In the genomic region with DNA sequence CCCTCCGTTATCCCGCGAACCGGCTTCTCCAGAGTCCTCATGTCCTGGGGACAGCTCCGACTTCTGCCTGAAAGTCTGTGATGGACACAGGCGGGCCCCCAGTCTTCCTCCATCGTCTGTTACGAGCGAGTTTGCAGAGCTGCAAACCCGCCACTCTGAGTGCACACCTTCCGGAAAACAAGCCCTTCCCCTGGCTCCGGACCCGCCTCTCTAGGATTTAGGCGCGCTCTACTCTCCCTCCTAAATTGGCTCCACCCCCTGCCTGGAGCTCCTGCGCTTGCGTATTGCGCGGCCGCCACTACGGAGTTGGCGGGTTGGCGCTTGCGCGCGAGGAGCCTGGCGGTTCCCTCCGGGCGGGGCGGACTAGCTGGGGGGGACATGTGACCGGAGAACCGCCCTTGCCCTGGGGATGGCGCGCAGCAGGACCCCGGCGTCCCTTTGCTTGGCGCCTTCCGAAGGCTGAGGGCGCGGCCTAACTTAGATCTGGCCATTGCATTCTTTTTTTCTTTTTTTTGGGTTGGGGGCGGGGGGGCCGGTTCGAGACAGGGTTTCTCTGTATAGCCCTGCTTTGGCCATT, we compare ENCODE assay signal across 8 mouse cellular contexts. TPM values are rescaled to one million over a fixed set of nuclear protein-coding genes. Genes with fewer than 3 reads are reported as not detected.
DNase-seq lines count a peak whose midpoint lies in the region; ATAC-seq and TF ChIP-seq lines count a peak whose summit lies in the region.

No protein-coding gene starts in this region.

- peaks cover 8% of the 10 kb centered on the region for H3K4me1 ChIP-seq in heart, embryonic 10.5 days
- peaks cover 9% of the 10 kb centered on the region for H3K4me1 ChIP-seq in kidney, embryonic 14.5 days (ENCODE audit: control insufficient read depth, insufficient read depth, low read length)
- peaks cover 21% of the 10 kb centered on the region for H3K4me1 ChIP-seq in limb, embryonic 15.5 days
- peaks cover 4% of the 10 kb centered on the region; the same call in 1 of the 2 replicates for H3K4me1 ChIP-seq in midbrain, postnatal 0 days (ENCODE audit: insufficient read depth, low read length)

- TF ChIP-seq POLR2A in brain, embryonic 14.5 days (IDR thresholded peaks at IDR 0.05; ENCODE audit: borderline replicate concordance, extremely low read depth, insufficient read depth, insufficient read length, poor library complexity, severe bottlenecking) = peak; percentile 66; the same call in 1 of the 2 replicates

- peak overlapping the region; percentile 95 for H3K27ac ChIP-seq in heart, embryonic 10.5 days
- H3K27ac ChIP-seq in kidney, embryonic 14.5 days (ENCODE audit: low read depth, low read length) = peak overlapping the region; percentile 88
- H3K27ac ChIP-seq in limb, embryonic 15.5 days = peak overlapping the region; percentile 92
- peak overlapping the region; percentile 81 for H3K27ac ChIP-seq in midbrain, postnatal 0 days (ENCODE audit: low read depth, low read length)

- peak overlapping the region; percentile 36 for H3K4me2 ChIP-seq in kidney, embryonic 14.5 days (replicated peaks; ENCODE audit: low read depth, low read length)
- peak overlapping the region; percentile 54 for H3K4me2 ChIP-seq in limb, embryonic 15.5 days
- H3K4me2 ChIP-seq in midbrain, postnatal 0 days (ENCODE audit: low read depth, low read length, poor library complexity, severe bottlenecking) = peak overlapping the region; percentile 99

- TF ChIP-seq CTCF in brain, embryonic 14.5 days (IDR thresholded peaks at IDR 0.05; ENCODE audit: borderline replicate concordance, extremely low read depth, insufficient read depth, insufficient read length) = no peak
- 0 out of 2 replicates have a peak, but pooled peaks have one; percentile 1 for TF ChIP-seq CTCF in midbrain, postnatal 0 days (IDR thresholded peaks at IDR 0.05)

- H3K4me3 ChIP-seq in heart, embryonic 10.5 days = peak overlapping the region; percentile 83
- peak overlapping the region; percentile 87 for H3K4me3 ChIP-seq in kidney, embryonic 14.5 days (ENCODE audit: low read length)
- H3K4me3 ChIP-seq in limb, embryonic 15.5 days = peak overlapping the region; percentile 81
- peak overlapping the region; percentile 73 for H3K4me3 ChIP-seq in midbrain, postnatal 0 days (ENCODE audit: low read depth, low read length)

- no peaks in the 10 kb centered on the region for H3K9me3 ChIP-seq in heart, embryonic 10.5 days
- no peaks in the 10 kb centered on the region for H3K9me3 ChIP-seq in kidney, embryonic 14.5 days (ENCODE audit: control insufficient read depth, low read length)
- no peaks in the 10 kb centered on the region for H3K9me3 ChIP-seq in limb, embryonic 15.5 days
- H3K9me3 ChIP-seq in midbrain, postnatal 0 days (ENCODE audit: low read length) = no peaks in the 10 kb centered on the region

- WGBS in heart, embryonic 10.5 days = under 1% methylated on average over 43 of the region's 43 CpGs
- WGBS in kidney, embryonic 14.5 days = under 1% methylated on average over 43 of the region's 43 CpGs
- WGBS in limb, embryonic 15.5 days = under 1% methylated on average over 43 of the region's 43 CpGs
- under 1% methylated on average over 43 of the region's 43 CpGs for WGBS in midbrain, postnatal 0 days

- peaks cover 21% of the 10 kb centered on the region for H3K36me3 ChIP-seq in heart, embryonic 10.5 days
- peaks cover 20% of the 10 kb centered on the region for H3K36me3 ChIP-seq in kidney, embryonic 14.5 days (ENCODE audit: control insufficient read depth, insufficient read depth, low read length)
- H3K36me3 ChIP-seq in limb, embryonic 15.5 days = peaks cover 13% of the 10 kb centered on the region
- H3K36me3 ChIP-seq in midbrain, postnatal 0 days (ENCODE audit: insufficient read depth, low read length) = no peaks in the 10 kb centered on the region; the same call in 1 of the 2 replicates

- peak overlapping the region; percentile 62; the same call in 1 of the 2 replicates for H3K9ac ChIP-seq in kidney, embryonic 14.5 days (ENCODE audit: low read depth, low read length)
- peak overlapping the region; percentile 47; the same call in 1 of the 2 replicates for H3K9ac ChIP-seq in limb, embryonic 15.5 days
- H3K9ac ChIP-seq in midbrain, postnatal 0 days (replicated peaks; ENCODE audit: low read length, poor library complexity, severe bottlenecking) = peak overlapping the region; percentile 50

- DNase-seq in CD4-positive, CD25-positive, alpha-beta regulatory T cell, adult 2 months (ENCODE audit: low read depth, low spot score) = peak; percentile 98
- peak; percentile 99 for DNase-seq in brain, embryonic 14.5 days (ENCODE audit: low read depth)
- peak; percentile 99 for DNase-seq in heart, embryonic 10.5 days (ENCODE audit: low spot score)
- DNase-seq in midbrain, postnatal 0 days (ENCODE audit: low spot score) = peak; percentile 98
- DNase-seq in spleen, postnatal 14 days (ENCODE audit: low spot score in 2 of 2) = peak; percentile 91 to 94

- H3K27me3 ChIP-seq in heart, embryonic 10.5 days (ENCODE audit: insufficient read depth, poor library complexity, severe bottlenecking) = no peaks in the 10 kb centered on the region
- H3K27me3 ChIP-seq in kidney, embryonic 14.5 days (ENCODE audit: control insufficient read depth, insufficient read depth, low read length) = no peaks in the 10 kb centered on the region
- H3K27me3 ChIP-seq in limb, embryonic 15.5 days = no peaks in the 10 kb centered on the region
- H3K27me3 ChIP-seq in midbrain, postnatal 0 days (ENCODE audit: insufficient read depth, low read length) = no peaks in the 10 kb centered on the region

- peak; percentile 82 for ATAC-seq in erythroblast, adult 5-6 weeks (replicated peaks; ENCODE audit: low FRiP score, poor library complexity, severe bottlenecking)
- ATAC-seq in kidney, embryonic 14.5 days (ENCODE audit: low FRiP score, low TSS enrichment) = peak; percentile 95
- ATAC-seq in limb, embryonic 15.5 days (ENCODE audit: insufficient number of reproducible peaks, low FRiP score, low TSS enrichment, low read depth) = peak; percentile 96
- ATAC-seq in midbrain, postnatal 0 days (ENCODE audit: low FRiP score) = peak; percentile 96

RNA-seq across cellular contexts. Expression of a gene that starts 0.4 kb away (rescaled TPM):
- polyA plus RNA-seq in brain, embryonic 14.5 days (2012; rRNA removed) = 14.9 and 19.4 TPM in 2 replicates
- 36.2 and 37.9 TPM in 2 replicates for total RNA-seq in erythroblast, adult 5-6 weeks (2015; ENCODE audit: low replicate concordance)
- total RNA-seq in erythroblast, adult 5-6 weeks (2017; ENCODE audit: low replicate concordance) = 23.9 and 53.4 TPM in 2 replicates
- polyA plus RNA-seq in heart, embryonic 10.5 days (2016; fragmentation: Nextera tagmentation; extraction: Ambion mirVana) = 60.9 and 80.3 TPM in 2 replicates
- 79.0 and 85.1 TPM in 2 replicates for polyA plus RNA-seq in kidney, embryonic 14.5 days (2014; fragmentation: Nextera tagmentation; extraction: Ambion mirVana)
- 51.6 and 55.6 TPM in 2 replicates for polyA plus RNA-seq in limb, embryonic 15.5 days (2015; fragmentation: Nextera tagmentation; extraction: Ambion mirVana)
- 3.2 and 4.2 TPM in 2 replicates for total RNA-seq in midbrain, postnatal 0 days (2014; rRNA removed)
- 6.0 and 7.2 TPM in 2 replicates for polyA plus RNA-seq in midbrain, postnatal 0 days (2015; fragmentation: Nextera tagmentation; extraction: Ambion mirVana)

RNA-seq across cellular contexts. Expression of a gene that starts 17.9 kb away (rescaled TPM):
- 3.0 and 5.6 TPM in 2 replicates for polyA plus RNA-seq in brain, embryonic 14.5 days (2012; rRNA removed)
- 1.7 and 20.2 TPM in 2 replicates for total RNA-seq in erythroblast, adult 5-6 weeks (2015; ENCODE audit: low replicate concordance)
- total RNA-seq in erythroblast, adult 5-6 weeks (2017; ENCODE audit: low replicate concordance) = 8.6 and 19.3 TPM in 2 replicates
- 9.5 and 13.5 TPM in 2 replicates for polyA plus RNA-seq in heart, embryonic 10.5 days (2016; fragmentation: Nextera tagmentation; extraction: Ambion mirVana)
- polyA plus RNA-seq in kidney, embryonic 14.5 days (2014; fragmentation: Nextera tagmentation; extraction: Ambion mirVana) = 18.9 and 19.4 TPM in 2 replicates
- 13.9 and 15.1 TPM in 2 replicates for polyA plus RNA-seq in limb, embryonic 15.5 days (2015; fragmentation: Nextera tagmentation; extraction: Ambion mirVana)
- 8.9 and 12.6 TPM in 2 replicates for total RNA-seq in midbrain, postnatal 0 days (2014; rRNA removed)
- polyA plus RNA-seq in midbrain, postnatal 0 days (2015; fragmentation: Nextera tagmentation; extraction: Ambion mirVana) = 5.2 and 5.4 TPM in 2 replicates

Comparison
In these comparisons a context has a peak if more than half of its experiments do, and no peak if none do; other contexts are left out.
1. Peak in every context shown above with its lines: DNase-seq, ATAC-seq, H3K4me3 ChIP-seq and H3K27ac ChIP-seq.
2. H3K4me2 ChIP-seq: peak in every context shown above with its lines; median percentile 99 in midbrain, postnatal 0 days; 54 in limb, embryonic 15.5 days; 36 in kidney, embryonic 14.5 days.